Mouse (Mus musculus): ENCODE results near the gene Heatr5b.

GRCm38 (mm10) chr17:78708422-78708821 lies 126.7 kb downstream of the Heatr5b start:
- TF ChIP-seq EP300 (IDR thresholded peaks at IDR 0.05; ENCODE audit: insufficient read depth, low read depth, low read length) (no peak), CTCF (IDR thresholded peaks at IDR 0.05) (no peak)
